Mouse (Mus musculus) kidney, postnatal 25 days (tissue): ENCODE results near the gene Pdpn.
"Not testable (repeated sequence)": the region's sequence is repeated elsewhere in the genome, so short reads cannot be mapped to it uniquely, and the experiment has no call there.

Experiments
- DNase-seq, 2 experiments: peaks; one replicate each; pipeline ENCODE4 v3.0.0; 2021; ENCODE audit warnings: mixed read lengths in 2 of 2

Gene Pdpn

DNA sequence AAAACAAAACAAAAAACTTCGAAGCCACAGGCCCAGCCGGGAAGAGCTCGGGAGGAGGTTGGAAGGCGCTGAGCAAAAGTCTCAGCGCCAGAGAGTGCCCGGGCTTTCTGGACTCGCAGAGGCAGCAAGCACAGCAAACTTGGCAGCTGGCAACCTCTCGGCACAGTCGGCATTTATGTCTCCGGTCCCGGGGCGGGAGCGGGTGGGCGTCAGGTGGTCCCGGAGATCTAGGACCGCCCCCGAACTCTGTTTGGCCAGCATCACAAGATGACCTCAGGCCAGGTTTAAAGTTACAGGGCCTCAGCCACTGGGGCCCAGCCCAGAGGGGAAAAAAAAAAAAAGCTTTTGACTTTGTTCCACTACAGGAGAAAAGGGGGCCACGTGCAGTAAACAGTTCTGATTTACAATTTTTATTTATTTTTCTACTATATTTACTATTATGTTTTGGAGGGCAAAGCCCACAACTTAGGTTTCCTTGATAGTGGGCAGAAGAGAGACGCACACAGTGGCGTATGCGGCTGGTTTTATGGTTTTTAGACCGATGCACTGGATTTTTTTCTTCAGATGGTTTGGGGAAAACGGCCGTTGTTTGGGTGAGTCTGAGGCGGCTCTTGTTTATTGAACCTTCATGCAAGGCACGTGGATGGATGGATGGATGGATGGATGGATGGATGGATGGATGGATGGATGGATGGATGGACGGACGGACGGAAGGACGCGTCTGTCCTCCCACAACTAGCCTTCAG lies at the start of gene Pdpn:
TSS of gene Pdpn (minus strand) at position 240 of the 746 bp plus-strand sequence.
- peak; percentile 16 to 61 for DNase-seq

- DNase-seq = no peak
Observed at GRCm38 (mm10) chr4:143348678-143349077, 49.3 kb upstream of the Pdpn start.

DNA sequence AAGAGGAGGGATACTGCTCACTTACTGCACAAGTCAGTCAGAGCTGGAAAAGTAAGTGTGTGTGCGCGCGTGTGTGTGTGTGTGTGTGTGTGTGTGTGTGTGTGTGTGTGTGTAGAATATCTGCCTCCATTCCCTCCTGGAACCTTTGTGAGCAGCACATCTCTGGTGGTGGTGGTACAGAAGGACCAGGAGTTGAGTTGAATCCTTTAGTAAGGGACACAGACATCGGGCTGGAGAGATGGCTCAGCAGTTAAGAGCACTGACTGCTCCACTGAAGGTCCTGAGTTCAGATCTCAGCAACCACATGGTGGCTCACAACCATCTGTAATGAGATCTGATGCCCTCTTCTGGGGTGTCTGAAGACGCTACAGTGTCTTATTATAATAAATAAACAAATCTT lies 46.1 kb upstream of the Pdpn start:
- DNase-seq = not testable (repeated sequence)

GRCm38 (mm10) chr4:143341470-143341869 lies 42.1 kb upstream of the Pdpn start:
- DNase-seq = no peak

DNA sequence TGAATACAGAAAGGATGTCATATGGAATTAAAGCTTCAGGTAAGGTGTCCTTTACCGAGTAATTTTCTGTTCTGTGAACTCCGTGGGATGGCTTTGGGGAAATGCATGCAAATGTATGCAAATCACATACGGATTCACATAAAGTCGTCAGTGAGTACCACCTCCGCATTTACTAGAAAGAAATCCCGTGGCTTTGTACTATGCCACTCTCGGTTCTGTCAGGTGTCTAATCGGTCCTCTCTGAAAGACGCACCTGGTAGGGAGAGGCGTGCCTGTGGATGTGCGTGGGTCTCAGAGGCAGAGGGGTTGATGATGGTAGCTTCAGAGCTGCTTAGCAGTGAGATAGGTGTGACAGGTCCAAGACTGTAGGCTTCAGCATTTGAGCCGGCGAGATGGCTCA lies 40.4 kb upstream of the Pdpn start:
- DNase-seq = no peak

DNA sequence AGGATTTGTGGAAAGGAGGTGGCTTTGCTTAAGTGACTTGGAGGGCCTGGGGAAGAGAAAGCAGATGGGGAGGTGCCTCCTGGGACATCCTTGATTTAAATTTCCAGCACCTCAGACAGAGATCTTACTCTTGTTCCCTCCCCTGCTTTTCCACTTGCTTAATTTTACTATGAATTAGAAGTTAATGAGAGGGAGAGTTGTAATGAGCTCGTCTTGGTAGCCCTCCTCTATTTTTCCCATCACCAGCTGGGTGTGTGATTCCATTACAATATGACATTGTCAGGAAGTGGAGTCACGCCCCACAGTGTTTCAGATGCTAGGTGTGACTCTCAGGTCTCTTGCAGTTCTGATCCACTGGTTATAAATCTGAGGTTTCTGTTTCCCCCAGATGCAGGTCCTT lies 36.7 kb upstream of the Pdpn start:
- DNase-seq = no peak

GRCm38 (mm10) chr4:143334995-143335394 lies 35.6 kb upstream of the Pdpn start:
- DNase-seq = no peak

DNA sequence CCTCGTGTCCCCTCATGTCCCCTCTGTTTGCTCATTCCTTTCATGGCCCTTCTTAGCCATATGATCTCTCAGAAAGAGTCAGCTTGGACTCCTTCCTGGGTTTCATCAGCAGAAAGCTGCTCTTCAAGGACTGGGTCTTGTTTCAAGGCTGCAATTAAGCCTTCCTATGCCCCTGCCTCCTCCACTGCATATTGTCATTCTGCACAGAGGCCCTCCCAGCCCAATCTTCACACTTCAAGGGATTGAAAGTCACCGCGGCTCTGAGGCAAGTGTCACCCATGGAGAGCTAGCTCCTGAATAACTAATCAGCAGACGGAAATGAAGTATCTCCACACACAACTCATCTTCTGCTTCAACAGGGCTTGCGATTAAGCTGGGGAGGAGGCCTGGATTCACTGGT lies 34.8 kb upstream of the Pdpn start:
- DNase-seq = no peak

DNA sequence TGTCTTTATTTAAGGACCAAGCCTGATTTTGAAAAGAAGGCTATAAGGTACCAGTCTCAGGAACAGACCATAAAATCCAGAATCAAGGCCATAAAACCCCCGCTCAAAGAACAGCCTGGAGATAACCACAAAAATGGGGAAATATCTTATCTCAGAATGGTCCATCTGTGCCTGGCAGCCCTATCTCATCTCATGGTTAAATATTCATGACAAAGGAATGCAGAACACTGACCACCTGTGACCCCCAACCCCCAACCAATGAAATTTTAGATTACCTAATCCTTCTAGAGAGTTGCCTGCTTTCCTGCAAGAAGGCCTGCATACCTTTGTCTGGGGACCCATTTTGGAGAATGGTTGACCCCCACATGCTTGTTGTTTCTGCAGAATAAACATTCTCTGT lies 32.4 kb upstream of the Pdpn start:
- no peak for DNase-seq

DNA sequence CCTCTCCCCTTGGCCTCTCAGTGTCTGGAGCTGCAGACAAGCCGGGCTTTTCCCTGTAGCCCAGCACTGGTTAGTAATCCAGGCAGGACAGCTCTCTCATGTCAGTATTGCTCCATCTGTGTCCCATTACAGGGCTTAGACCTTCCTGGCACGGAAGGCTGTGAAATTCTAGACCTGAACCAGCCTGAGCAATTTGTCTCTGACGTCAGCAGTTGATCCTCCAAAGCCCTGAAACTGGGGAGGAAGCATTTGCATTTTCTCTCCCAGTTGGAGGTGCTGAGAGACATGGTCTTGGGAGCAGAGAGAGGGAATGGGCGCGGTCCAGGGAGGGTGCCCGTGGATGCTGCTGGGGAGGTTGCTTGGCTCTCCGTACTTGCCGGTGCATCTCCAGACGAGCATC lies 31.2 kb upstream of the Pdpn start:
- DNase-seq = no peak

DNA sequence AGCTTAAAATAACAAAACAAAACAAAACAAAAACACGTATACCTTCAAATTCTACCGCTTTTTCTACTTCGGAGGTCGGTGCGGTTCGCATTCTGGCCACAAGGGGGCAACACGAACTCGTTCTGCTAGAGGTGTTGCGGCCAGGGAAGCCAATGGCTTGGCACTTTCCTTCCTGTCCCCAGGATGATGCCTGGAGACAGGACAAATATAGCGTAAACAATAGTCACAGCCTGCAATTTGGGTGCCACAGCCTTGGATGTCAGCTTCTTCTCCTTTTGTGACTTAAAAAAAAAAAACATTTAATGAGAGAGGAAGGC lies 26.2 kb upstream of the Pdpn start:
- peak; percentile 73 to 87 for DNase-seq

- DNase-seq = no peak
Observed at GRCm38 (mm10) chr4:143324925-143325624, 25.7 kb upstream of the Pdpn start.

GRCm38 (mm10) chr4:143324176-143324924 lies 25.0 kb upstream of the Pdpn start:
- no peak for DNase-seq

- no peak for DNase-seq
Observed at GRCm38 (mm10) chr4:143313299-143313698, 13.9 kb upstream of the Pdpn start.

DNA sequence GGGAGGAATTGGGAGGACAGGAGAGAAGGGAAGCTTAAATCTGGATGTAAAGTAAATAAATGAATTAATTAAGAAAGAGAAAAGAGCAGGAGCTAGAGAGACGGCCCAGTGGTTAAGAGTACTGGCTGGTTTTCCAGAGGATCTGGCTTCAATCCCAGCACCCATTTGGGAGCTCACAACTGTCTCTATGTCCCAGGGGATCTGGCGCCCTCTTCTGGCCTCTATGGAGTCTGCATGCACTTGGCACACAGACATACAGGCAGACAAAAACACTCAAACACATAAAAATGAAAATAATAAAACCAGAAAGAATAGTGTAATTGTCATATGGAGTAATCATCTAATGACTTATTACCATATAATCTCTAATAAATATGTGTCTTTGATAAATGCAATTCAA lies 12.0 kb upstream of the Pdpn start:
- peak in 1 of 2 experiments; percentile 49 for DNase-seq

DNA sequence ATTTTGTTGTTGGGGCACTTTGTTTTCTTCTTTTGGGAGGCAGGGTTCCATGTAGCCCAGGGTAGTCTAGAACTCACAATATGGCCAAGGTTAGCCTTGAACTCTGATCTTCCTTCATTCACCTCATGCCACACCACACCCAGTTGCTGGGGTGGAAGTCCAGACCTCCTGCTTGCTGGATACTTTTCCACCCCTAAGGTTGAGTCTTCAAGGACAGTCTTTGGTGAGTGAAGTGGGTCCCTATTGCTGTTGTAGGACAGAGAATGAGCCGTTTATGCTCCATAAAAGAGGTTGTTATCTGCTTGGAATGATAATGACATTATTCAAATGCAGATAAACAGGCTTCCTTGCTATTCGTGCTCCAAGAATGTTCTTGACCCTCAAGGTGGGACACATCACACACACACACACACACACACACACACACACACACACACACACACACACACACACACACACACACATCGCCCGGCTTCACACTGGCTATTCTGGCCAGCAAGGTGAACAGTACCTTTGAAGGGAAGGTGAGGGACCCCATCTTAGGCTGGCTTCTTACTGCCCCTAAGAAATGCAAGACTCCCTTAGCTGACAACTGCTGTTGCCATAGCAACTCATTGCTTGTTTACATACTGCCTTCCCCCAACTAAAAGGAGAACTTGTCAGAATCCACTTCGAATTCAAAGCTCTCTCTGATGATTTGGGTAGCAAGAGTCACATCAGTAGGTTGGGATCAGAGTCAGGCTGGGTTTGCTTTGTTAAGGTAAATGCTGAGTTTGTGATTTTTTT lies 6.8 kb upstream of the Pdpn start:
- DNase-seq = no peak

GRCm38 (mm10) chr4:143305031-143305430 lies 5.7 kb upstream of the Pdpn start:
- DNase-seq = no peak

DNA sequence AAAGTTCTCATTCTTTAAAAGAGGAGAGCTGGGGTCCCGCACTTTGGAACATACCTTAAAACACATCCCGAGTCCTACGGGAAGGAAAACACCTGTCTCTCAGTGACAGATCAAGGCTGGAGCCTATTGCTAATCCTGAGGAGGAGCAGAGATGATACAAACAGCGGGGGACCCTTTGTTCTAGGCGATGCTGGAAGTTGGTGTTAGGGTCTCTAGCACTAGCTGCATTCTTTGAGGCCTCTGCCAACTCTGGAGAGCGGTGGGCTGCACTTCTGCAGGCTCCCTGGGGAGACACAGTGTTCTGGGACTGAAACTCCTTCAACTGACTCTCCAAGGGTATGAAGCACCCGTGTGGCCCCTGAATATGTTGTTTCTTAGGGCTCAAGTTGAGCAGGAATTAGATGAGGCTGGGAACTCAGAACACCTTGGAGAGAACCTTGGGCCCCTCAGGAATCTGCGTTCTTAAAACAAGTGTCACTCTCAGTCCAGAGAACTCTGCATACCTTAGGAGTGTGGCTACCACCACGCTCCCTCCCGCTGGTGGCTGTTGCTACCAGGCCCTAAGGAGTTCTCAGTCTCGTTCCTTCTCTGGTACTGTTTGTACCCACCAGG lies 3.0 kb upstream of the Pdpn start:
- no peak for DNase-seq

DNA sequence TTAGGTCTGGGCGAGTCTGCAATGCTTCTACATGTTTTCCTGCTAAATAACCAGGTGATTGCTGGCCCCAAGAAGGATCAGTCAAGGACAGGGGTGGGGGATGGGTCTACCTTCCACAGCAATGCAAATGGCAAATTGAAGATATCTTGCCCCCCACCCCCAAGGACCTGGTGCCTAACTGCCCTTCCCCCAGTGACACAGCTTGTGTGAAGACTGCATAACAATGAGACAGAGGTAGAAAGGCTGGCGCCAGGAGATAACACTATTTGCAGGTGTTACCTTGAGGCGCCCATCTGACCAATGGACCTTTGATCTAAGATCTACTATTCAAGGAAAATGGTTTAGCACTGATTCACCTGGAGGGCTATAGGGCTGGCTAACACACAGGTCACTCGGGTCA lies 2.5 kb upstream of the Pdpn start:
- DNase-seq = no peak

DNA sequence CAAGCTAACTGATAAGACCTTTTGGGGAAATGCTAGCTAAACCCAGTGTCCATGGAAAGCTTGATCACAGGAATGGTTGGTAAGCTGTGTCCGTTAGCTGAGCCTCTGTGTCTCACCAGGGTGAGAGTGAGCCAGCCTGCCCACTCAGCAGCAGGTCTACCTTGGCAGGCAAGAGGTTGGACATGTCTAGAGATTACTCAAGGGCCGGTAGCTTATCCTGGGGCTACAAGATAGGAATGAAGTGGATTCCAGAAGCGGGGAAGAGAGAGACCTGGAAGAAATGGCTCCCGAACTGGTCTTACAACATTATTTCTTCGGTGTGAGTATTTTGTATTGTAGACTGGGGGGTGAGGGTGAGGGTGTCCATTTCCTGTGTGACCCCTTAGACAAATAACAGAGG lies 1.7 kb upstream of the Pdpn start:
- DNase-seq = no peak

GRCm38 (mm10) chr4:143300113-143300688 lies 837 bp upstream of the Pdpn start:
- no peak for DNase-seq
